Mouse (Mus musculus) kidney, adult 11 months (tissue): ENCODE data around the gene Slc9b1.

Experiments used
- DNase-seq: peaks from one replicate; pipeline ENCODE4 v3.0.0; 2022

The Slc9b1 gene

GRCm38 (mm10) chr3:135347739-135348264 is at the start of gene Slc9b1:
Slc9b1 (plus strand) TSS chr3:135348029.
- DNase-seq: no peak

- no peak for DNase-seq
Measured at GRCm38 (mm10) chr3:135298560-135298959, 49.3 kb upstream of the Slc9b1 start.

- no peak for DNase-seq
Measured at GRCm38 (mm10) chr3:135300081-135300480, 47.7 kb upstream of the Slc9b1 start.

GRCm38 (mm10) chr3:135304060-135304459 is 43.8 kb upstream of the Slc9b1 start:
- DNase-seq: no peak

GRCm38 (mm10) chr3:135304566-135304965 is 43.3 kb upstream of the Slc9b1 start:
- no peak for DNase-seq

GRCm38 (mm10) chr3:135307411-135308259 is 40.2 kb upstream of the Slc9b1 start, which contains the start of gene Slc9b2:
Slc9b2 (plus strand) TSS chr3:135307700.
- no peak for DNase-seq

- no peak for DNase-seq
Measured at GRCm38 (mm10) chr3:135312916-135313491, 34.8 kb upstream of the Slc9b1 start.

- no peak for DNase-seq
Measured at GRCm38 (mm10) chr3:135313727-135314126, 34.1 kb upstream of the Slc9b1 start.

- DNase-seq: no peak
Measured at GRCm38 (mm10) chr3:135314811-135315210, 33.0 kb upstream of the Slc9b1 start.

- DNase-seq: no peak
Measured at GRCm38 (mm10) chr3:135315720-135316425, 32.0 kb upstream of the Slc9b1 start.

- DNase-seq: no peak
Measured at GRCm38 (mm10) chr3:135318331-135318730, 29.5 kb upstream of the Slc9b1 start.

- DNase-seq: no peak
Measured at GRCm38 (mm10) chr3:135324354-135324753, 23.5 kb upstream of the Slc9b1 start.

GRCm38 (mm10) chr3:135327176-135327575 is 20.7 kb upstream of the Slc9b1 start:
- DNase-seq: no peak

- no peak for DNase-seq
Measured at GRCm38 (mm10) chr3:135327601-135328000, 20.2 kb upstream of the Slc9b1 start.

GRCm38 (mm10) chr3:135328560-135328959 is 19.3 kb upstream of the Slc9b1 start:
- DNase-seq: peak; percentile 54

GRCm38 (mm10) chr3:135332691-135333090 is 15.1 kb upstream of the Slc9b1 start:
- DNase-seq: no peak

GRCm38 (mm10) chr3:135333763-135334162 is 14.1 kb upstream of the Slc9b1 start:
- DNase-seq: no peak

GRCm38 (mm10) chr3:135349022-135349421 is 1.2 kb downstream of the Slc9b1 start:
- no peak for DNase-seq

- no peak for DNase-seq
Measured at GRCm38 (mm10) chr3:135351857-135352256, 4.0 kb downstream of the Slc9b1 start.

GRCm38 (mm10) chr3:135357394-135357793 is 9.6 kb downstream of the Slc9b1 start:
- no peak for DNase-seq

GRCm38 (mm10) chr3:135375836-135376235 is 28.0 kb downstream of the Slc9b1 start:
- no peak for DNase-seq

- DNase-seq: no peak
Measured at GRCm38 (mm10) chr3:135377445-135377844, 29.6 kb downstream of the Slc9b1 start.

- no peak for DNase-seq
Measured at GRCm38 (mm10) chr3:135379868-135380267, 32.0 kb downstream of the Slc9b1 start.
